9 mouse cellular contexts compared by ENCODE assay signal in the genomic region with DNA sequence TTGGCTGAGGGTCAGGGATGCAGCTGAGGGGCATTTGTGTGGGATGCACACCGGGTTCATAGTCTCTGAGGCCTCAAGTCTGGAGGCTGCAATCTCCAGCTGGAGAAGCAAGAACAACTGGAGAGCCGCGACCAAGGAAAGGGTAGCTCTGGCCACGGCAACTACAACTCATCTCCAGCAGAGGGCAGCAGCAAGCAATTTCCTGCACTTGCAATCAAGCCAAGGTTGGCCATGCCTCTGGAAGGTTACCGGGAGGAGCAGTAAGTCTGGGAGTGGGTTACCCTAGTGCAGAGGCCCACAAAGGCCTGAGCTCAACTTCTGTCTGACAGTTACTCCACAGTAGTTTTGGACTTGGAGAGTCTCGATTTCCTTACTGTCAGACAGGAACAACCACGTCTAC.
DNase-seq lines count a peak whose midpoint lies in the region; ATAC-seq and TF ChIP-seq lines count a peak whose summit lies in the region.
"Had no signal": no experiment of that assay in that cellular context is flagged by ENCODE, and none has a peak within 500 bp of the region (broad histone marks: within the 10 kb centered on the region; RNA-seq: fewer than 3 reads in every experiment).

No protein-coding gene starts in this region.

- no peak overlapping the region for H3K4me2 ChIP-seq in lung, embryonic 15.5 days
- H3K4me2 ChIP-seq: heart, embryonic 15.5 days had no signal

- DNase-seq in WW6 (ENCODE audit: low read depth, low spot score) = peak; percentile 57
- DNase-seq in cerebellum, postnatal 14 days = peak; percentile 86 to 91
- peak; percentile 80 for DNase-seq in gastrocnemius, postnatal 10 days
- peak; percentile 85 to 86 for DNase-seq in kidney, postnatal 4 days
- DNase-seq in retina, embryonic 14.5 days (ENCODE audit: low spot score) = peak; percentile 92
- peak; percentile 61 to 70 for DNase-seq in thymus, postnatal 36 days

- WGBS in lung, embryonic 15.5 days = 26% methylated on average over 7 of the region's 7 CpGs

- H3ac ChIP-seq in C2C12 (ENCODE audit: control insufficient read depth, insufficient read length, low read depth) = no peak overlapping the region

- ATAC-seq in lung, embryonic 15.5 days (ENCODE audit: borderline replicate concordance, extremely low read depth, low FRiP score, low TSS enrichment) = peak; percentile 37; the same call in 1 of the 2 replicates

- no peaks in the 10 kb centered on the region for H3K9me3 ChIP-seq in lung, embryonic 15.5 days
- H3K9me3 ChIP-seq: heart, embryonic 15.5 days had no signal

- no peaks in the 10 kb centered on the region for H3K79me2 ChIP-seq in C2C12 (ENCODE audit: control insufficient read depth, insufficient read depth)

- no peak overlapping the region for H3K4me3 ChIP-seq in C2C12 (ENCODE audit: insufficient read depth, poor library complexity, severe bottlenecking)
- no peak overlapping the region for H3K4me3 ChIP-seq in lung, embryonic 15.5 days
- H3K4me3 ChIP-seq: heart, embryonic 15.5 days had no signal

- H3K9ac ChIP-seq in lung, embryonic 15.5 days = no peak overlapping the region
- H3K9ac ChIP-seq: heart, embryonic 15.5 days had no signal

- H3K27me3 ChIP-seq in C2C12 (ENCODE audit: control insufficient read depth, insufficient read depth, insufficient read length) = peaks cover 60% of the 10 kb centered on the region
- no peaks in the 10 kb centered on the region for H3K27me3 ChIP-seq in lung, embryonic 15.5 days
- H3K27me3 ChIP-seq: heart, embryonic 15.5 days had no signal

- no peaks in the 10 kb centered on the region for H3K36me3 ChIP-seq in C2C12 (ENCODE audit: control insufficient read depth, insufficient read depth)
- no peaks in the 10 kb centered on the region for H3K36me3 ChIP-seq in lung, embryonic 15.5 days
- H3K36me3 ChIP-seq: heart, embryonic 15.5 days had no signal

- no peaks in the 10 kb centered on the region for H3K4me1 ChIP-seq in lung, embryonic 15.5 days
- H3K4me1 ChIP-seq: heart, embryonic 15.5 days had no signal

- no peaks in the 10 kb centered on the region for H3K79me3 ChIP-seq in C2C12 (ENCODE audit: low read depth)

- TF ChIP-seq CTCF in C2C12 (IDR thresholded peaks at IDR 0.05; ENCODE audit: control insufficient read depth, insufficient read depth, insufficient read length) = peak; percentile 73

- H3K27ac ChIP-seq in lung, embryonic 15.5 days = no peak overlapping the region
- H3K27ac ChIP-seq: heart, embryonic 15.5 days had no signal

TF ChIP-seq in C2C12, 6 proteins besides CTCF, POLR2A, EP300 and RAD21:
- TF ChIP-seq USF1 (IDR thresholded peaks at IDR 0.05; ENCODE audit: low read depth) = no peak
- no peak for TF ChIP-seq CEBPB (IDR thresholded peaks at IDR 0.05; ENCODE audit: low read depth)
- TF ChIP-seq FOSL1 (IDR thresholded peaks at IDR 0.05; ENCODE audit: insufficient read depth, low read length, poor library complexity, severe bottlenecking) = no peak
- no peak for TF ChIP-seq MYOD1 (IDR thresholded peaks at IDR 0.05; ENCODE audit: control insufficient read depth, insufficient read length, low read depth)
- no peak for TF ChIP-seq MAX (IDR thresholded peaks at IDR 0.05)
- no peak for TF ChIP-seq MYOG (IDR thresholded peaks at IDR 0.05; ENCODE audit: control insufficient read depth, extremely low read depth, insufficient read length)
